Mouse (Mus musculus) stomach, postnatal 0 days (tissue): Measurements from ENCODE around the gene Hsd17b14.

ENCODE experiments used
- CTCF ChIP-seq: IDR thresholded peaks from 2 replicates; pipeline ENCODE4 v1.5.1; 2016; ENCODE audit warnings: antibody characterized with exemption, low read depth, mild to moderate bottlenecking, moderate library complexity
- EP300 ChIP-seq: optimal IDR thresholded peaks from 2 replicates; pipeline ENCODE3; 2016; ENCODE audit warnings: antibody characterized with exemption

DNA sequence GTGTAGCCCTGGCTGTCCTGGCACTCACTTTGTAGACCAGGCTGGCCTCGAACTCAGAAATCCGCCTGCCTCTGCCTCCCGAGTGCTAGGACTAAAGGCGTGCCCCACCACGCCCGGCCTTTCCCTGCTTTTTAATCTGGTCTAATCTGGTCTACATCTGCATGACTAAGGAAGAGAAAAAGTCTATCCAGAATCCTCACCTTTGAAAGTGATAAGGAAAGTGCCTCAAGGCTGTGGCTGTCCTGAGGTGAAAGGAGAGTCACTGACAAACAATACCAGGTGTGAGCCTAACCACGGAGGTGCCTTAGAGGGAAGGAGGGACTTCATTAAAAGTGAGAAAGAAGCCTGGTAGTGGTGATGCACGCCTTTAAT, 3.2 kb upstream of the Hsd17b14 start:
- TF ChIP-seq CTCF (no peak), EP300 (no peak)
